Mouse (Mus musculus) kidney, adult 2 months (tissue): ENCODE results near the gene Ldlrad1.

Experiments used
- CTCF ChIP-seq: fragments of 200-500 bp; conservative IDR thresholded peaks from 2 replicates; pipeline ENCODE4 v1.5.1; 2011; ENCODE audit warnings: low read depth, mild to moderate bottlenecking, control low read depth, low read length, moderate library complexity, mixed read lengths; ENCODE audit not compliant: insufficient read depth, insufficient read length
- POLR2A ChIP-seq: fragments of 200-500 bp; IDR thresholded peaks from one replicate; pipeline ENCODE4 v1.6.1; 2011; ENCODE audit warnings: low read depth, low read length, control low read depth

DNA sequence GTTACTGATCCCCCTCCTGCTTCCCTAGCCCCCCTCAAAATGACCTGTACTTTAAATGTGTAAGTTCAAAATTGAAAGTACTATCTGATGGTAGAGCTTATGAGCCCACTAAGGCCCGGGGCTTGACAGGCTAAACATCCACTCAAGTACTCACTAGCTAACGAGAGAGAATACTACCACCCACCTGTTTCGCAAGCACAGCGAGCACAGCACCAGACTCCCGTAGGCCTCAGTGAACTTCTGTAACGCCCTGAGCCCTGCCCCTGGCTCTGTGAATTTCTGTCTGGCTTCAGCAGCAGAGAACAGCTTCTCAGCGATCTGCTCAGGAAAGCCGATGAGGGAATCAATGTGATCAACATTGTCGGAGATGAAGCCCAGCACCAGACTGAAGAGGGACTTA lies 38.1 kb downstream of the Ldlrad1 start:
- TF ChIP-seq CTCF (no peak), POLR2A (no peak)
